Mouse (Mus musculus): Measurements from ENCODE around the gene Smox.

The Smox gene

GRCm38 (mm10) chr2:131510531-131510930 is 19.2 kb downstream of the Smox start:
- in situ Hi-C loops (cut with MboI, MseI): no loop called here

- in situ Hi-C loops (cut with MboI, MseI): no loop called here
Measured at GRCm38 (mm10) chr2:131513477-131513876, 22.2 kb downstream of the Smox start.

- in situ Hi-C loops (cut with MboI, MseI): no loop called here
Measured at GRCm38 (mm10) chr2:131514055-131514621, 22.8 kb downstream of the Smox start.

- in situ Hi-C loops (cut with MboI, MseI): no loop called here
Measured at GRCm38 (mm10) chr2:131517550-131517949, 26.3 kb downstream of the Smox start.

GRCm38 (mm10) chr2:131518790-131519189 is 27.5 kb downstream of the Smox start:
- in situ Hi-C loops (cut with MboI, MseI): no loop called here

GRCm38 (mm10) chr2:131520743-131521142 is 29.4 kb downstream of the Smox start:
- in situ Hi-C loops (cut with MboI, MseI): no loop called here

- in situ Hi-C loops (cut with MboI, MseI): no loop called here
Measured at GRCm38 (mm10) chr2:131527061-131527460, 35.8 kb downstream of the Smox start.

- in situ Hi-C loops (cut with MboI, MseI): no loop called here
Measured at GRCm38 (mm10) chr2:131529898-131530622, 38.8 kb downstream of the Smox start.

- in situ Hi-C loops (cut with MboI, MseI): no loop called here
Measured at GRCm38 (mm10) chr2:131530623-131531008, 39.3 kb downstream of the Smox start.

- in situ Hi-C loops (cut with MboI, MseI): no loop called here
Measured at GRCm38 (mm10) chr2:131531271-131531670, 40.0 kb downstream of the Smox start.

- in situ Hi-C loops (cut with MboI, MseI): no loop called here
Measured at GRCm38 (mm10) chr2:131535168-131535567, 43.9 kb downstream of the Smox start.

GRCm38 (mm10) chr2:131538341-131538740 is 47.0 kb downstream of the Smox start:
- in situ Hi-C loops (cut with MboI, MseI): no loop called here

- in situ Hi-C loops (cut with MboI, MseI): loop anchor here (5.0 kb wide), 1 partner anchor 273 kb away; no protein-coding TSS in a partner anchor
Measured at GRCm38 (mm10) chr2:131539780-131540179, 48.5 kb downstream of the Smox start.

GRCm38 (mm10) chr2:131541686-131542085 is 50.4 kb downstream of the Smox start:
- in situ Hi-C loops (cut with MboI, MseI): loop anchor here (5.0 kb wide), 1 partner anchor 271 kb away; no protein-coding TSS in a partner anchor

- in situ Hi-C loops (cut with MboI, MseI): loop anchor here (5.0 kb wide), 1 partner anchor 270 kb away; no protein-coding TSS in a partner anchor
Measured at GRCm38 (mm10) chr2:131542531-131542930, 51.2 kb downstream of the Smox start.

GRCm38 (mm10) chr2:131545386-131546307 is 54.4 kb downstream of the Smox start:
- in situ Hi-C loops (cut with MboI, MseI): no loop called here

GRCm38 (mm10) chr2:131546308-131546700 is 55.0 kb downstream of the Smox start:
- in situ Hi-C loops (cut with MboI, MseI): no loop called here

- in situ Hi-C loops (cut with MboI, MseI): no loop called here
Measured at GRCm38 (mm10) chr2:131546745-131547408, 55.6 kb downstream of the Smox start.

- in situ Hi-C loops (cut with MboI, MseI): no loop called here
Measured at GRCm38 (mm10) chr2:131548330-131548729, 57.0 kb downstream of the Smox start.

GRCm38 (mm10) chr2:131549090-131549489 is 57.8 kb downstream of the Smox start:
- in situ Hi-C loops (cut with MboI, MseI): no loop called here

GRCm38 (mm10) chr2:131550474-131550873 is 59.2 kb downstream of the Smox start:
- in situ Hi-C loops (cut with MboI, MseI): no loop called here

- in situ Hi-C loops (cut with MboI, MseI): no loop called here
Measured at GRCm38 (mm10) chr2:131550906-131551305, 59.6 kb downstream of the Smox start.

Measured in T-helper 1 cell (primary cell).